Mouse (Mus musculus): ENCODE results near the gene Dcaf15. TPM values are rescaled to one million over a fixed set of nuclear protein-coding genes. Genes with fewer than 3 reads are reported as not detected.
A peak's percentile ranks its signal among the peaks of the same experiment; 100 is the strongest.

The Dcaf15 gene
- polyA plus RNA-seq, 1 experiment from 2014 or later: 15.2 TPM

- 74% methylated on average over 9 of the region's 9 CpGs for WGBS
- Histone ChIP-seq H3K9ac (ENCODE audit: low read length) (no peak overlapping the region), H3K4me1 (ENCODE audit: control insufficient read depth, insufficient read depth, low read length) (peaks cover 3% of the 10 kb centered on the region; the same call in 1 of the 2 replicates), H3K9me3 (ENCODE audit: control insufficient read depth, low read length) (no peaks in the 10 kb centered on the region), H3K27ac (replicated peaks; ENCODE audit: low read depth, low read length) (no peak overlapping the region), H3K36me3 (ENCODE audit: control insufficient read depth, insufficient read depth, low read length) (peaks cover 27% of the 10 kb centered on the region), H3K27me3 (ENCODE audit: control insufficient read depth, insufficient read depth, low read length) (no peaks in the 10 kb centered on the region), H3K4me2 (ENCODE audit: low read depth, severe bottlenecking) (no peak overlapping the region), H3K4me3 (ENCODE audit: low read depth, low read length) (no peak overlapping the region)
- DNase-seq (ENCODE audit: low spot score) (no peak), ATAC-seq (ENCODE audit: insufficient number of reproducible peaks, low FRiP score, low TSS enrichment, low read depth) (no peak)
Observed at GRCm38 (mm10) chr8:84089277-84089676, 15.3 kb downstream of the Dcaf15 start.

- Histone ChIP-seq H3K9me3 (ENCODE audit: control insufficient read depth, low read length) (no peaks in the 10 kb centered on the region), H3K27me3 (ENCODE audit: control insufficient read depth, insufficient read depth, low read length) (no peaks in the 10 kb centered on the region), H3K36me3 (ENCODE audit: control insufficient read depth, insufficient read depth, low read length) (peaks cover 27% of the 10 kb centered on the region), H3K27ac (replicated peaks; ENCODE audit: low read depth, low read length) (no peak overlapping the region), H3K4me2 (ENCODE audit: low read depth, severe bottlenecking) (no peak overlapping the region), H3K4me1 (ENCODE audit: control insufficient read depth, insufficient read depth, low read length) (peaks cover 8% of the 10 kb centered on the region), H3K4me3 (ENCODE audit: low read depth, low read length) (no peak overlapping the region), H3K9ac (ENCODE audit: low read length) (no peak overlapping the region)
- ATAC-seq (ENCODE audit: insufficient number of reproducible peaks, low FRiP score, low TSS enrichment, low read depth): no peak
- WGBS: 95% methylated on average over 14 of the region's 14 CpGs
- DNase-seq (ENCODE audit: low spot score): no peak
Observed at GRCm38 (mm10) chr8:84087821-84088220, 16.7 kb downstream of the Dcaf15 start.

- 88% methylated on average over 7 of the region's 7 CpGs for WGBS
- peaks cover 27% of the 10 kb centered on the region for H3K36me3 ChIP-seq (ENCODE audit: control insufficient read depth, insufficient read depth, low read length)
- DNase-seq (ENCODE audit: low spot score) (no peak), ATAC-seq (ENCODE audit: insufficient number of reproducible peaks, low FRiP score, low TSS enrichment, low read depth) (no peak)
- H3K9ac ChIP-seq (ENCODE audit: low read length): no peak overlapping the region
- peaks cover 8% of the 10 kb centered on the region for H3K4me1 ChIP-seq (ENCODE audit: control insufficient read depth, insufficient read depth, low read length)
- H3K4me2 ChIP-seq (ENCODE audit: low read depth, severe bottlenecking): no peak overlapping the region
- H3K27ac ChIP-seq (replicated peaks; ENCODE audit: low read depth, low read length): no peak overlapping the region
- no peak overlapping the region for H3K4me3 ChIP-seq (ENCODE audit: low read depth, low read length)
- H3K27me3 ChIP-seq (ENCODE audit: control insufficient read depth, insufficient read depth, low read length): no peaks in the 10 kb centered on the region
- H3K9me3 ChIP-seq (ENCODE audit: control insufficient read depth, low read length): no peaks in the 10 kb centered on the region
Observed at GRCm38 (mm10) chr8:84087156-84087555, 17.4 kb downstream of the Dcaf15 start.

DNA sequence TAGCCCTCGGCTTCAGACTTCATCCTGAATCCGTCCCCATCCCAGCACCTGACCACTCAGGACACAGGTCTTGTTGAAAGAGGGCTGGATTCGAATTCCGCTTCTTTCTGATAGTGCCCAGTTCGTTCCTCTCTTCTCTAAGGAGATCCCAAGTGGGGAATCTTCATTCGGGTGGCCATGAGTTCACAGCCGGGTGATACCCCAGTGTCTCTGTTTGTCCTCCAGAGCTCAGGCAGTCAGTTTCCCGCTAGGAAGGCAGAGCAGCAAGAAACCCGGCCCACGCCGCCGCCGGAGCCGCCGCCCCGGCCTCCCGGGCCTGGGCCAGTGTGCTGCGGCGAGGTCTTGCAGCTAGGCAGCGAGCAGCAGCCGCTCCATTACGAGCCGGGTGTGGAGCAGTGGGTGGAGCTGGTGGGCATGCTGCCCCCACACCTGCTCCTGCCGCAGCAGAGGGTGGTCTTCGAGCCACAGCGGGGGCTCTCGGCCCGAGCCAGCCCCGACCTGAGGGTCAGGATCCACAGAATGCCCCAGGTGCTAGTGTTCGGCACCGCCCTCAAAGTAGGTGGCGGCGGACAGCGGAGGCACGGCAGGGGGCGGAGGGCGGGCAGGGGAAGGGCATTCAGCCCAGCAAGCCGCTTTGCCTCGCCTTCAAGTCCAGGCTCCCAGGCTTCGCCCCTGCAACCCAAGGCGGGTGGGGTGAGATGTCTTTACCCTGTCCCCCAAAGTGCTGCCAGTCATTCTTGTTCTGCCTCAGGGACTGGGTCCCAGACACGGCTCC is 20.0 kb downstream of the Dcaf15 start:
- Histone ChIP-seq H3K36me3 (ENCODE audit: control insufficient read depth, insufficient read depth, low read length) (peaks cover 34% of the 10 kb centered on the region), H3K27ac (replicated peaks; ENCODE audit: low read depth, low read length) (no peak overlapping the region), H3K27me3 (ENCODE audit: control insufficient read depth, insufficient read depth, low read length) (no peaks in the 10 kb centered on the region), H3K9me3 (ENCODE audit: control insufficient read depth, low read length) (no peaks in the 10 kb centered on the region), H3K9ac (ENCODE audit: low read length) (no peak overlapping the region), H3K4me1 (ENCODE audit: control insufficient read depth, insufficient read depth, low read length) (peaks cover 8% of the 10 kb centered on the region), H3K4me3 (ENCODE audit: low read depth, low read length) (no peak overlapping the region), H3K4me2 (ENCODE audit: low read depth, severe bottlenecking) (peak overlapping the region; percentile 15; the same call in 1 of the 2 replicates)
- DNase-seq (ENCODE audit: low spot score) (no peak), ATAC-seq (ENCODE audit: insufficient number of reproducible peaks, low FRiP score, low TSS enrichment, low read depth) (no peak)
- WGBS: 35% methylated on average over 42 of the region's 42 CpGs

- peaks cover 34% of the 10 kb centered on the region for H3K36me3 ChIP-seq (ENCODE audit: control insufficient read depth, insufficient read depth, low read length)
- no peak overlapping the region for H3K4me3 ChIP-seq (ENCODE audit: low read depth, low read length)
- WGBS: 23% methylated on average over 8 of the region's 8 CpGs
- H3K9ac ChIP-seq (ENCODE audit: low read length): no peak overlapping the region
- no peak overlapping the region for H3K27ac ChIP-seq (replicated peaks; ENCODE audit: low read depth, low read length)
- peaks cover 8% of the 10 kb centered on the region for H3K4me1 ChIP-seq (ENCODE audit: control insufficient read depth, insufficient read depth, low read length)
- ATAC-seq (ENCODE audit: insufficient number of reproducible peaks, low FRiP score, low TSS enrichment, low read depth) (no peak), DNase-seq (ENCODE audit: low spot score) (no peak)
- H3K27me3 ChIP-seq (ENCODE audit: control insufficient read depth, insufficient read depth, low read length): no peaks in the 10 kb centered on the region
- no peaks in the 10 kb centered on the region for H3K9me3 ChIP-seq (ENCODE audit: control insufficient read depth, low read length)
- no peak overlapping the region for H3K4me2 ChIP-seq (ENCODE audit: low read depth, severe bottlenecking)
Observed at GRCm38 (mm10) chr8:84083829-84084241, 20.7 kb downstream of the Dcaf15 start.

DNA sequence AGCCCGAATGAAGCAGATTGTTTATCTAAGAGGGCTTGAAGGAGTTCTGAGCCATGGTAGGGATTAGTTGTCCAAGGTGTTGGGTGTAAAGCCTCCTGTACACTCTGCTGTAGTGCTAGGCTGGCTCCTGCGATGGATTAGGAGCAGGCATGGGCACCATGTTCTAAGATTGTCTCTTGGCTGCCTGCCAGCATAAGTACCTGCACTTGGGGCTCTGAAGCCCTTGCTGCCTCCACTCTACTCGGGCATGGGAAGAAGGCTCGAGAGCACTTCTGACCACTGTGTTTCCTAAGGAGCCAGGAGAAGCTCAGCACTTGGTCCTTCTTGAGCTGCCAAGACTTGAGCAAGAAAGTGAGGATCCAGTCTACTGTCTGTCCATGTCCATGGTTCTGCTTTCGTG is 25.4 kb downstream of the Dcaf15 start:
- 82% methylated on average over 5 of the region's 5 CpGs for WGBS
- ATAC-seq (ENCODE audit: insufficient number of reproducible peaks, low FRiP score, low TSS enrichment, low read depth) (no peak), DNase-seq (ENCODE audit: low spot score) (no peak)

GRCm38 (mm10) chr8:84076849-84077248 is 27.7 kb downstream of the Dcaf15 start:
- no peak overlapping the region for H3K27ac ChIP-seq (replicated peaks; ENCODE audit: low read depth, low read length)
- ATAC-seq (ENCODE audit: insufficient number of reproducible peaks, low FRiP score, low TSS enrichment, low read depth) (no peak), DNase-seq (ENCODE audit: low spot score) (no peak)
- 47% methylated on average over 3 of the region's 3 CpGs for WGBS
- H3K27me3 ChIP-seq (ENCODE audit: control insufficient read depth, insufficient read depth, low read length): no peaks in the 10 kb centered on the region
- no peak overlapping the region for H3K4me3 ChIP-seq (ENCODE audit: low read depth, low read length)
- no peaks in the 10 kb centered on the region for H3K9me3 ChIP-seq (ENCODE audit: control insufficient read depth, low read length)
- no peaks in the 10 kb centered on the region for H3K4me1 ChIP-seq (ENCODE audit: control insufficient read depth, insufficient read depth, low read length)
- H3K9ac ChIP-seq (ENCODE audit: low read length): no peak overlapping the region
- no peak overlapping the region for H3K4me2 ChIP-seq (ENCODE audit: low read depth, severe bottlenecking)
- H3K36me3 ChIP-seq (ENCODE audit: control insufficient read depth, insufficient read depth, low read length): peaks cover 10% of the 10 kb centered on the region; the same call in 1 of the 2 replicates

More for the DNA sequence above, 25.4 kb downstream of the Dcaf15 start:
- H3K27ac ChIP-seq (replicated peaks; ENCODE audit: low read depth, low read length): no peak overlapping the region
- no peaks in the 10 kb centered on the region for H3K27me3 ChIP-seq (ENCODE audit: control insufficient read depth, insufficient read depth, low read length)
- H3K4me1 ChIP-seq (ENCODE audit: control insufficient read depth, insufficient read depth, low read length): peaks cover 5% of the 10 kb centered on the region; the same call in 1 of the 2 replicates
- no peak overlapping the region for H3K4me2 ChIP-seq (ENCODE audit: low read depth, severe bottlenecking)
- no peak overlapping the region for H3K4me3 ChIP-seq (ENCODE audit: low read depth, low read length)
- H3K9me3 ChIP-seq (ENCODE audit: control insufficient read depth, low read length): no peaks in the 10 kb centered on the region
- H3K9ac ChIP-seq (ENCODE audit: low read length): no peak overlapping the region
- H3K36me3 ChIP-seq (ENCODE audit: control insufficient read depth, insufficient read depth, low read length): peaks cover 23% of the 10 kb centered on the region

DNA sequence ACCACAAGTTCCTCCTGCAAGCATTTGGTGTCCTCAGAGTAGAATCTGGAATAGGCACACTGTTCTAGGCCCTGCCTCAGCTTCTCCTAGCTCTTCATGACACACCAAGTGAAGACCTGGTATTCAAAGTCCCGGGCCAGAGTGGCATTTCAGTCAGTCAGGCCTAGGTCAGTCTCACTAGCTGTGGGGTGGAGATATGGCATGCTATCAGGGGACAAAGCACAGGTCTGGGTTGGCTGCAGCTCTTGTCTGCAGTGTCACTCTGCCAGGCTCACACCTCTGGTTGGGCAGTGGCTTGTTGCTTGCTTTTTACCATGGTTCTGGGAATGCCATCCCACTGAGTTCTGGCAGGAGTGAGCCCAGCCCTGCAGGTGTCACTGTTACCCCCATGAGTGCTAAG is 28.2 kb downstream of the Dcaf15 start:
- DNase-seq (ENCODE audit: low spot score): no peak
- 83% methylated on average over 1 of the region's 1 CpGs for WGBS
- H3K27me3 ChIP-seq (ENCODE audit: control insufficient read depth, insufficient read depth, low read length): no peaks in the 10 kb centered on the region
- H3K4me1 ChIP-seq (ENCODE audit: control insufficient read depth, insufficient read depth, low read length): no peaks in the 10 kb centered on the region
- H3K4me2 ChIP-seq (ENCODE audit: low read depth, severe bottlenecking): no peak overlapping the region
- peaks cover 10% of the 10 kb centered on the region; the same call in 1 of the 2 replicates for H3K36me3 ChIP-seq (ENCODE audit: control insufficient read depth, insufficient read depth, low read length)
- H3K27ac ChIP-seq (replicated peaks; ENCODE audit: low read depth, low read length): no peak overlapping the region
- H3K9me3 ChIP-seq (ENCODE audit: control insufficient read depth, low read length): no peaks in the 10 kb centered on the region
- H3K9ac ChIP-seq (ENCODE audit: low read length): no peak overlapping the region
- ATAC-seq (ENCODE audit: insufficient number of reproducible peaks, low FRiP score, low TSS enrichment, low read depth): no peak
- H3K4me3 ChIP-seq (ENCODE audit: low read depth, low read length): no peak overlapping the region
